Mouse (Mus musculus) liver, embryonic 13.5 days (tissue): ENCODE measurements around the gene Apool. TPM values are rescaled to one million over a fixed set of nuclear protein-coding genes. Genes with fewer than 3 reads are reported as not detected.
"Not testable (repeated sequence)": the region's sequence is repeated elsewhere in the genome, so short reads cannot be mapped to it uniquely, and the experiment has no call there.

Source experiments
- ATAC-seq: fragments of 200-750 bp; cut with Nextera tagmentation; 2 replicates; pipeline ENCODE4 v1.8.0; 2017; ENCODE audit warnings: low read depth, mild to moderate bottlenecking, moderate number of reproducible peaks, moderate library complexity
- DNase-seq: peaks from one replicate; pipeline ENCODE4 v3.0.0; 2022
- H3K27ac ChIP-seq: fragments of 300-500 bp; sonication (generic); 2 replicates; pipeline ENCODE4 v1.5.1; 2015; ENCODE audit warnings: moderate library complexity, mild to moderate bottlenecking, inconsistent platforms
- H3K27me3 ChIP-seq: fragments of 300-500 bp; sonication (generic); 2 replicates; pipeline ENCODE4 v1.6.1; 2015; ENCODE audit warnings: mild to moderate bottlenecking, inconsistent platforms
- H3K36me3 ChIP-seq: fragments of 300-500 bp; sonication (generic); 2 replicates; pipeline ENCODE4 v1.6.1; 2015; ENCODE audit warnings: mild to moderate bottlenecking, inconsistent platforms
- H3K4me1 ChIP-seq: fragments of 300-500 bp; sonication (generic); replicated peaks from 2 replicates; pipeline ENCODE4 v1.6.1; 2015; ENCODE audit warnings: inconsistent platforms
- H3K4me2 ChIP-seq: fragments of 300-500 bp; sonication (generic); 2 replicates; pipeline ENCODE4 v1.6.1; 2015; ENCODE audit warnings: inconsistent platforms, mild to moderate bottlenecking, moderate library complexity
- H3K4me3 ChIP-seq: fragments of 300-500 bp; sonication (generic); replicated peaks from 2 replicates; pipeline ENCODE4 v1.5.1; 2015; ENCODE audit warnings: mild to moderate bottlenecking, inconsistent platforms
- H3K9ac ChIP-seq: fragments of 300-500 bp; sonication (generic); 2 replicates; pipeline ENCODE4 v1.6.1; 2015; ENCODE audit warnings: mild to moderate bottlenecking, inconsistent platforms
- H3K9me3 ChIP-seq: fragments of 300-500 bp; sonication (generic); replicated peaks from 2 replicates; pipeline ENCODE4 v1.6.1; 2016; ENCODE audit warnings: inconsistent platforms
- WGBS: fragments of 180-500 bp; shearing (Covaris S2); methylation state at CpG from one replicate; pipeline ENCODE4 v1.1.7; 2015; ENCODE audit not compliant: insufficient replicate concordance; 5-methylcytosine and 5-hydroxymethylcytosine counted together
- polyA plus RNA-seq: library from polyadenylated mRNA; unstranded; fragments of >200 nt; fragmentation: Nextera tagmentation; extraction: Ambion mirVana; gene quantifications from 2 replicates; pipeline ENCODE4 v1.2.1, GENCODE M21; 2015

Apool gene
- polyA plus RNA-seq = 25.6 and 27.3 TPM in 2 replicates

DNA sequence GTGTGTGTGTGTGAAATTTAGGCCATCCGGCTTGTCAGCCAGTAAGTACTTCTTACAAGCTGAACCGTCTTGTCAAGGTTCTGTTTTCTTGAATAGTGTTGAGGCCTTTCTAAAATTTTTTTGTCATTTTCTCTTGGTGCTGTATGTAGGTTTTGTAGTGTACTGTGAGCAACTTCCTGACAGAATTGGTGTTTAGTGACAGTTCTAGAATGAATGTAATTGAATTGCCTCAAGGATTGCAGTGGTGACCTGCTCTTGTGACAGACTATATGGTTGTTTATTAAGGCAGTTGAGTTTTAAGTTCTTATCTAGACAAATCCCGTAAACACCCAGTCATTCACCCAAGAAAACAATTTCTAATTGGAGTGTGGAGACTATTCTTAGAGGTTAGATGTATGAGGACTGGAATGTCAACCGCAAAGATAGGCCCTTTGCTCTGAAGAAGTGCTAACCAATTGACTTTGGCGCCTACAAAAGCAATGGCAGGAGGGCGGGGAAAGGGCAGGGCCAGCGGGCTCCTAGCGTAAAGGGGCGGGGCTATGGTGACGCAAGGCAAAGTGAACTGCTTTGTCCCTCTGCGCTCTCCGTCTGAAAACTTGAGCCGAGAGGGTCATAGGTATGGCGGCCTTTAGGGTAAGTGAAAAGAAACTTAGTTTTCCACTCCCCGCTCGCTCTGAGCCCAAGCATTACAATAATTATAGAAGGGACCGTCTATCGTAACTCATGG is at the start of gene Apool:
Gene Apool (plus strand): TSS at position 531 of the 727 bp plus-strand sequence.
- H3K4me1 ChIP-seq = peaks cover 5% of the 10 kb centered on the region; the same call in 1 of the 2 replicates
- no peaks in the 10 kb centered on the region for H3K27me3 ChIP-seq
- H3K9me3 ChIP-seq = no peaks in the 10 kb centered on the region
- H3K36me3 ChIP-seq = no peaks in the 10 kb centered on the region
- H3K4me3 ChIP-seq = peak within 1 kb of the TSS; percentile 67
- H3K27ac ChIP-seq = no peak within 1 kb of the TSS; the same call in 1 of the 2 replicates
- ATAC-seq (peak; percentile 99), DNase-seq (peak; percentile 77)
- H3K9ac ChIP-seq = peak within 1 kb of the TSS; percentile 70
- WGBS = 24% methylated on average over 18 of the region's 18 CpGs
- H3K4me2 ChIP-seq = peak within 1 kb of the TSS; percentile 56

DNA sequence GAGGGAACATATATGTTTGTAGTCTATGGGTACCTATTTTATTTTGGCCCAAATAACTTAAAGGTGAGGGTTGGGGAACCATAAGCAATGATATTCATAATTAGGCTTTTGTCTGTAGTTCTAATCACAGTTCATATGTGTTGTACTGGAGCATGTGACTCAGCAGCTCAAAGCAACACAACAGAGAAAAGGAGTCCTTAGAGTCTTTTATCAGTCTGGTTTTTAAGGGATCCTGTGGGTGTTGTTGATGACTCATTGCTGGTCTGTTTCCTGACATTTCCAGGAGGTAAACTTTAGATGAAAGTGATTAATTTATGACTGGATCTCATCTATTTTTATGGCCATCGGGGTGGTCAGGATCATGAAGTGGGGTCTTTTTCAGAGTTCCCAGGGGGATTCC is 37.6 kb upstream of the Apool start:
- ATAC-seq (no peak), DNase-seq (no peak)
- no peak overlapping the region for H3K4me3 ChIP-seq
- no peaks in the 10 kb centered on the region for H3K9me3 ChIP-seq
- H3K27ac ChIP-seq = no peak overlapping the region
- no peaks in the 10 kb centered on the region for H3K27me3 ChIP-seq
- H3K36me3 ChIP-seq = no peaks in the 10 kb centered on the region
- H3K4me1 ChIP-seq = no peaks in the 10 kb centered on the region
- 38% methylated on average over 1 of the region's 1 CpGs for WGBS
- no peak overlapping the region for H3K4me2 ChIP-seq
- no peak overlapping the region for H3K9ac ChIP-seq

DNA sequence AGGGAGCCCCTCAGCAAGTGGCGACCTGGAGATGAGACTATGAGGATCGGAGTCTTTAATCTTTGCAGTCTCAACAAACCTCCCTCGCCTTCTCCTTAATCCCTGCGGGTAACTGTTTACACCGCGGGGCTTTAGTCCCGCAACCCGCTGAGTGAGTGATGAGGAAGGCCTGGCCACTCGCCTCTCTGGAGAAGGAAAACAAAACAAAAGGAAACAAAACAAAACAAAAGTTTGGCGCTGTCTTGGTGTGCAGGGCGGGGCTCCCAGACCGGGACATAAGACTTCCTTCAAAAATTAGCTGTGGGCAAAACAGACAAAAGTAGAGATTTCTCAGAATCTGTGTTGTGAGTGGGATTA is 375 bp downstream of the Apool start:
- no peaks in the 10 kb centered on the region for H3K9me3 ChIP-seq
- peak overlapping the region; percentile 56 for H3K4me2 ChIP-seq
- 6% methylated on average over 12 of the region's 12 CpGs for WGBS
- H3K9ac ChIP-seq = peak overlapping the region; percentile 70
- no peaks in the 10 kb centered on the region for H3K36me3 ChIP-seq
- no peak overlapping the region; the same call in 1 of the 2 replicates for H3K27ac ChIP-seq
- no peaks in the 10 kb centered on the region for H3K27me3 ChIP-seq
- peaks cover 5% of the 10 kb centered on the region; the same call in 1 of the 2 replicates for H3K4me1 ChIP-seq
- peak overlapping the region; percentile 67 for H3K4me3 ChIP-seq
- ATAC-seq (peak; percentile 68), DNase-seq (no peak)

DNA sequence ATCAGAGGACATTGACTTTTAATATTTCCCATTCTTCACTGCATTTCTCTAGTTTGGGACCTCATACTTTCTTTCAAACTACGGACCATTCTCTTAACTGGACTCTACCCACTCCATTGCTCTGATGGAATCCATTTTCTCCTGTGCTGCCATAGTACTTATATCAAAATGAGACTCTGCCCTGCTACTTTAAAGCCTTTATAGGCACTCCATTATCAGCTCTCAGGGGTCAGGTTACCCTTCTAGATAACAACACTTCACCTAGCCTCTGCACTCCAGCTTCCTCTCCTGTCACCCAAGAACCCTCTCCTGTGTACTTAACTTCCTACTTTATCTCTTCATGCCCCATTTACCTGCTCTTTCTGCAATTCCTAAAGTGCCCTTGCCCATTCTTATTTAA is 960 bp downstream of the Apool start:
- peak overlapping the region; percentile 56 for H3K4me2 ChIP-seq
- peak overlapping the region; percentile 67 for H3K4me3 ChIP-seq
- ATAC-seq (no peak), DNase-seq (no peak)
- WGBS = 67% methylated on average over 1 of the region's 1 CpGs
- H3K9me3 ChIP-seq = no peaks in the 10 kb centered on the region
- no peaks in the 10 kb centered on the region for H3K27me3 ChIP-seq
- H3K9ac ChIP-seq = 0 out of 2 replicates have a peak overlapping the region, but pooled peaks have one; percentile 70
- peaks cover 5% of the 10 kb centered on the region; the same call in 1 of the 2 replicates for H3K4me1 ChIP-seq
- H3K36me3 ChIP-seq = no peaks in the 10 kb centered on the region
- H3K27ac ChIP-seq = no peak overlapping the region

DNA sequence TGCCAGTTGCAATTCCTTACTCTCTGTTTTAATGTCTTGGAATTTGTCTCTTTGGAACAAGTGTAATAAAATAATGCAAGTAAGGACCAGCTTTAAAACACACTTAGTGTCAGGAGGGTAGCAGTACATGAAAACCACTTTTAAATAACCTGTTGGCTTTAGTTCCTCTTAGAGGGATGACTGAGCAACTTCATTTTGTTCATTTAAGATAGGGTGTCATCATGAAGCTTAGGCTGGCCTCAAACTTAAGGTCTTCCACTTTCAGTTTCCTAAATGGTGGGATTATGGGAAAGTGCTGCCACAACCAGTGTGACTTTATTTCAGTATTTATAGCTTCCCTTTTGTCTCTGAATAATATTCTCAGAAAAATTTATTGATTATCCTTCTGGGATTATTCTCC is 9.1 kb downstream of the Apool start:
- H3K4me2 ChIP-seq = no peak overlapping the region
- H3K36me3 ChIP-seq = no peaks in the 10 kb centered on the region
- H3K4me3 ChIP-seq = no peak overlapping the region
- H3K9me3 ChIP-seq = no peaks in the 10 kb centered on the region
- H3K9ac ChIP-seq = no peak overlapping the region
- no peak for DNase-seq
- ATAC-seq = no peak
- H3K27ac ChIP-seq = no peak overlapping the region
- H3K27me3 ChIP-seq = no peaks in the 10 kb centered on the region
- no peaks in the 10 kb centered on the region for H3K4me1 ChIP-seq

DNA sequence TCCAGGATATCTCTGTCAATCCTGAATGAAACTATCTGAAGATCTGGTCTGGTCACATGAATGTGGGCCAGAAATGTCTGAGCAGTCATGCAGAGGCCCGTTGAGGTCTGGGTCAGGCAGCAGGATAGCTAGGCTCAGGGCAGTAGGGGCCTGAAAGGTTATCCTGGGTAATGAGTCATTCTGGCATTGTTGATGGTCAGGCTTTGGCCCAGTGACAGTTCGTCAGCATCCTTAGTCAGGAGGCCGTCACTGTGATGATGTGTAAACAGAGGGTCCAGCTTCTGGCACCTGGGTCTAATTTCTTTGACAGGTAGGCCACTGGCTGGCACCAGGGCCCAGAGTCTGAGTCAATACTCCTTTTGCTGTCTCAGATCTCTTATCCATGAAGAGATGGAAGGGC is 28.4 kb downstream of the Apool start:
- H3K27me3 ChIP-seq = no peaks in the 10 kb centered on the region
- H3K9me3 ChIP-seq = no peaks in the 10 kb centered on the region
- H3K36me3 ChIP-seq = no peaks in the 10 kb centered on the region
- WGBS = 57% methylated on average over 3 of the region's 3 CpGs
- DNase-seq (no peak), ATAC-seq (no peak)
- H3K4me2 ChIP-seq = no peak overlapping the region
- no peak overlapping the region for H3K9ac ChIP-seq
- H3K4me1 ChIP-seq = no peaks in the 10 kb centered on the region
- no peak overlapping the region for H3K4me3 ChIP-seq
- H3K27ac ChIP-seq = no peak overlapping the region

DNA sequence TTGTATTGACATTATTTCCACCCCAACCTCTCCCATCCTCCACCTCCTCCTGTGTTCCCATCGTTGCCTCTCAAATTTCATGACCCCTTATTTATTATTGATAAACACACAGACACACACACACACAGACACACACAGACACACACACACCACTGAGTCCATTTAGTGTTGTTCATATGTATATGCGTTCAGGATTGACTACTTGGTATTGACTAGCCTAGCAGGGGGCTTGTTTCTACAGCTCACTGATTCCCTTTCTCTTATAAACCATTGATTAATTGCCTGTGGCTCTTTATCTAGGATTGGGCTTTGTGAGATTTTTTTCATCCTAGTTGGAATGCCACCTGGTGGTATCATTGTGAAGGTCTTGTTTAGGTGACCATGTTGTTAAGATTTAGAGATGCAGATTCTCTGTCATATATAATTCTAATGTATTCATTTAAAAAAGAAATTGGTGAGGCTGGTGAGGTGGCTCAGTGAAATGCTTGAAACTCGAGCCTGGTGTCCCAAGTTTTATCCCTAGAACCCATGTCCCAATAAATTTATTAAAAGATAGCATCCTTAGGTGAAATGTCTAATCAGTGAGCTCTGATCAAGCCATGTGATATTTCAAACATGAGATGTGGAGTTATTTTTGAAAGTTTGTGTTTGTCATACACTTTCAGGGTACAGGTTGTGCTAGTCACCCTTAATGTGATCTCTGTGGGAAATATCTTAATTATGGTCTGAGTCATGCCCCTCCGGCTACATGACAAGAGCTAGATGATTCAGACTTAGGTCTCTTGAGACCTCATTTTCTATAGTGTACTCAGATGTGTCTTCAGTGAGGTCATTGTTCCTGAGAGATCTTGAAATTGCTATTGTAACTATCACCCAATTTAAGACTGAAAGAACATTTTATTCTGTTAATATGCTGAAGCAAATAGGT is 36.6 kb downstream of the Apool start:
- H3K27ac ChIP-seq = no peak overlapping the region
- DNase-seq (no peak), ATAC-seq (no peak)
- no peaks in the 10 kb centered on the region for H3K36me3 ChIP-seq
- no peak overlapping the region for H3K4me3 ChIP-seq
- no peaks in the 10 kb centered on the region for H3K9me3 ChIP-seq
- no peaks in the 10 kb centered on the region for H3K27me3 ChIP-seq
- no peak overlapping the region for H3K4me2 ChIP-seq
- H3K4me1 ChIP-seq = no peaks in the 10 kb centered on the region
- WGBS = 62% methylated on average over 4 of the region's 4 CpGs
- H3K9ac ChIP-seq = no peak overlapping the region

DNA sequence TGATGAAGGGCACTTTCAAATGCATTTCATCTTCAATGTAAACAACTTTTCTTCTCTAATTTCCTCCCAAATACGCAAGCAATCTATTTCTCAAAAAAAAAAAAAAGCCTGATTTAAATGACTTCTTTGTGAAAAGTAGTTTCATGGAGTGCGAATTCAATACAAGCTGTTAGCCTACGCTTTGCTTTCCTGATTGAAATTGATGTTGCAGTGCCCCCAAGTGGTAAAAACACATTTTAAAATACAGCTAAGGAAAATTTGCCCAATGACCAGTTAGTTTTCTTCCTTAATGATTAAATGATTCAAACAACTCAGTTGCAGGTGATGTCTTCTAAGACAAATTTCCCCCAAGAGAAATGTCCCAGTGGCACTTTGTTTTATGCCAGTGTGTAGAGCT is 37.3 kb downstream of the Apool start:
- H3K4me1 ChIP-seq = no peaks in the 10 kb centered on the region
- no peaks in the 10 kb centered on the region for H3K9me3 ChIP-seq
- no peak for ATAC-seq
- no peak overlapping the region for H3K4me3 ChIP-seq
- no peak for DNase-seq
- H3K36me3 ChIP-seq = no peaks in the 10 kb centered on the region
- H3K27me3 ChIP-seq = no peaks in the 10 kb centered on the region
- no peak overlapping the region for H3K27ac ChIP-seq
- H3K4me2 ChIP-seq = no peak overlapping the region
- no peak overlapping the region for H3K9ac ChIP-seq
- WGBS = 59% methylated on average over 3 of the region's 3 CpGs

DNA sequence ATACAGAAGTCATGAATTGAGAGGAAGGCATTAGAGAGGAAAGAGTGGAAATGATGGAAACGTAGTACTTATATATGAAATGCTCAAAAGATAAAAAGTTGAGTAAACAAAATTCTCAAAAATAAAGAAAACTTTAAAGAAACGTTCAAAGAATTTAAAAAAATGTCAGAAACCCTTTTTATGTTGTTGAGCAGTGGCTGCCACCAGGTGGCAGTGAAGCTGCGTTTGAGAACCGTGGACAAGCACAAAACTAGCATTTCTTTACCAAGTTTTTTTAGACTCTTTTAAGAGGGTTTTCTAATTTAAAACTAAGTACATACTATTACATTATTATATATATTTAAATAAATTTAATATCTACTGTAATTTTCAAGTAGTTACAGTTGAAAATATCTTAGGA is 57.3 kb downstream of the Apool start:
- H3K9me3 ChIP-seq = peaks cover 6% of the 10 kb centered on the region; the same call in 1 of the 2 replicates
- no peak for ATAC-seq
- 41% methylated on average over 4 of the region's 4 CpGs for WGBS
- no peak overlapping the region for H3K27ac ChIP-seq
- no peaks in the 10 kb centered on the region for H3K36me3 ChIP-seq
- H3K9ac ChIP-seq = no peak overlapping the region
- H3K4me3 ChIP-seq = no peak overlapping the region
- DNase-seq = no peak
- H3K4me2 ChIP-seq = no peak overlapping the region
- no peaks in the 10 kb centered on the region for H3K4me1 ChIP-seq
- no peaks in the 10 kb centered on the region for H3K27me3 ChIP-seq

DNA sequence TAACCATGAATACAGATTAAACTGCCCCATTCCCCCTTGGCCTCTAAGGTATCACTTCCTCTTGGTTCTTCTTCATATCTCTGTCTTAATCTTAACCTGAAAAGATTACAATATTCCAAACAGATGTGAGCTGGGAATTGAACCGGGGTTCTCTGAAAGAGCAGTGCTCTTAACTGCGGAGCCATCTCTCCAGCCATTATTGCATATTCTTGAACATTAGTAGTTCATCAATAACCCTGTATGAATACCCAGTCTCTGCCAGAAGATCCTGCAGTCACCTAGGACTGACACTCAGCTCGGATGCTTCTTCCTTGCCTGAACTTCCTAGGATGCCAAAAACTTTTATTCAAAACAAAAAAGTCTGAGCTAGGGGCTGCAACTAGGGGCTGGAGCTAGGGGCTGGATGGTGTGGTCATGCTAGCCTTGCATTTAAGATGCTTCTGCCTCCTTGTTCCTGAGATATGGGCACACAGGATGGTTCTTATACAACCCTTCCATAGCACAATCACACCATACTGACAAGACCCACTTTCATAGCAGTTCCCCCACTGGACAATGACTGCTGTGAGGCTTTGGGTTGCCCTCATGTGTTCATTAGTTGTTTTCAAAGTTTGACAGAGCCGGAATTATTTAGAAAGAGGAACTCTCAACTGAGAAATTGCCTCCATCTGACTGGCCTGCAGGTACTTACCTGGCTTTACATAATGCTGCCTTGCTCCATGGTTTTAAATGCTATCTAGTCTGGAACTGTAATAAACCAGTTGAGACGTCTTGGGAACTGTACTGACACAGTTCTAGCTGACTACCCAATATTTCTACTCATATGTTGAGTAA is 59.7 kb downstream of the Apool start:
- not testable (repeated sequence) for H3K27ac ChIP-seq, H3K4me2 ChIP-seq, H3K27me3 ChIP-seq, H3K36me3 ChIP-seq, H3K9ac ChIP-seq, H3K4me1 ChIP-seq, H3K4me3 ChIP-seq, H3K9me3 ChIP-seq
- whole genome bisulfite sequencing = 59% methylated on average over 5 of the region's 5 CpGs
- peak; percentile 57 for DNase-seq
- ATAC-seq = peak; percentile 96

DNA sequence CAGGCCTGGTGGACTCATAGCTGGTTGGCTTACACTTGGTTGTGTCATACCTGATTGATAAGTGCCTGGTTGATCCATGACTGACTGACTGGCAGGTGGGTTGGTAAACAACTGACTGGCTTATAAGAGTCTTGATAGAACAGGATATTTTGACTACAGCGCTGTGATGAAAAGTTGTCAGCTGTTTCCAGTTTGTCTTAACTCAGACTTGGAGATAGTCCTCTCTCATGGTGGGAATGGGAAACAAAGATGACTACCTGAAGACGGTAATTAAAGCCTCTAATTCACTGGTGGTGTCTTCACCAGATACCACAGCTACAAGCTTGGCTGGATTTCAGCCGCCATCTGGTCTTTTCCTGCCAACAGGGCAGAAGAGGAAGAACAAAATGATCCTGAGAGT is 95.5 kb downstream of the Apool start, which contains the start of gene Satl1:
Gene Satl1 (minus strand): TSS at position 101 of the 400 bp plus-strand sequence.
- DNase-seq = no peak
- no peak for ATAC-seq
- Histone ChIP-seq H3K4me3 (no peak within 1 kb of the TSS), H3K36me3 (no peaks in the 10 kb centered on the region), H3K27me3 (no peaks in the 10 kb centered on the region), H3K9ac (no peak within 1 kb of the TSS), H3K4me1 (no peaks in the 10 kb centered on the region), H3K27ac (no peak within 1 kb of the TSS), H3K9me3 (no peaks in the 10 kb centered on the region), H3K4me2 (no peak within 1 kb of the TSS)
- 75% methylated on average over 3 of the region's 3 CpGs for WGBS
